Mouse (Mus musculus) leukemia stem cell, adult 10-12 weeks (primary cell): ENCODE data around the gene Numa1. TPM values are rescaled to one million over a fixed set of nuclear protein-coding genes. Genes with fewer than 3 reads are reported as not detected.

ENCODE experiments used
- polyA plus RNA-seq: library from polyadenylated mRNA; stranded (reverse); fragments of >175 nt; gene quantifications from 2 replicates; pipeline ENCODE4 v1.2.3, GENCODE M21; 2012; ENCODE audit warnings: low replicate concordance

Gene Numa1
- polyA plus RNA-seq, result 74.4 and 142 TPM in 2 replicates

GRCm38 (mm10) chr7:101933751-101934240, at the start of gene Numa1, which contains the start of gene Lrrc51:
TSS of gene Numa1 (plus strand) at chr7:101934111.
TSS of gene Lrrc51 (minus strand) at chr7:101933895.

GRCm38 (mm10) chr7:101905561-101906286, 28.2 kb upstream of the Numa1 start, which contains the start of gene Lamtor1:
TSS of gene Lamtor1 (plus strand) at chr7:101905904.

GRCm38 (mm10) chr7:101906287-101906681, 27.6 kb upstream of the Numa1 start, which contains the start of gene Tomt:
TSS of gene Tomt (minus strand) at chr7:101906359.

GRCm38 (mm10) chr7:102018590-102018989, 84.7 kb downstream of the Numa1 start, which contains the start of gene Il18bp:
TSS of gene Il18bp (minus strand) at chr7:102018690.

Other genes starting within 250 kb of the Numa1 start
- gene Phox2a, start 115.8 kb upstream of the Numa1 start, polyA plus RNA-seq, result 0.10 and 0.22 TPM in 2 replicates
- 126 and 174 TPM in 2 replicates for gene Inppl1, start 95.9 kb upstream of the Numa1 start, polyA plus RNA-seq
- not detected in 2 replicates for gene Folr2, start 76.9 kb upstream of the Numa1 start, polyA plus RNA-seq
- gene Anapc15, start 70.4 kb upstream of the Numa1 start, polyA plus RNA-seq, result 42.3 and 54.1 TPM in 2 replicates
- 15.0 and 17.2 TPM in 2 replicates for gene Folr1, start 63.3 kb upstream of the Numa1 start, polyA plus RNA-seq
- gene Lamtor1, start 28.2 kb upstream of the Numa1 start, polyA plus RNA-seq, result 131 and 178 TPM in 2 replicates
- gene Tomt, start 27.8 kb upstream of the Numa1 start, polyA plus RNA-seq, result not detected in 2 replicates
- gene Lrrc51, start 216 bp upstream of the Numa1 start, polyA plus RNA-seq, result not detected in 2 replicates
- 5.3 and 23.4 TPM in 2 replicates for gene Il18bp, start 84.6 kb downstream of the Numa1 start, polyA plus RNA-seq
- gene Rnf121, start 131.4 kb downstream of the Numa1 start, polyA plus RNA-seq, result 0.57 and 3.2 TPM in 2 replicates
- 13.5 and 17.2 TPM in 2 replicates for gene Xndc1, start 131.4 kb downstream of the Numa1 start, polyA plus RNA-seq
- 0.64 TPM in 1 of 2 replicates, not detected in the other for gene Xntrpc, start 131.6 kb downstream of the Numa1 start, polyA plus RNA-seq
- gene Trpc2, start 149.0 kb downstream of the Numa1 start, polyA plus RNA-seq, result 0.15 and 4.1 TPM in 2 replicates
- not detected in 2 replicates for gene Art1, start 167.6 kb downstream of the Numa1 start, polyA plus RNA-seq
- not detected in 2 replicates for gene Art5, start 175.4 kb downstream of the Numa1 start, polyA plus RNA-seq
- not detected in 2 replicates for gene Chrna10, start 182.7 kb downstream of the Numa1 start, polyA plus RNA-seq